Mouse (Mus musculus) central nervous system, embryonic 11.5 days (tissue): ENCODE measurements around the gene Gm19402. TPM values are rescaled to one million over a fixed set of nuclear protein-coding genes. Genes with fewer than 3 reads are reported as not detected.

ENCODE experiments used
- polyA plus RNA-seq: library from polyadenylated mRNA; depleted of rRNA; stranded (reverse); fragments of >200 nt; gene quantifications from 2 replicates; pipeline ENCODE4 v1.2.3, GENCODE M21; 2012; rRNA removed

Gene Gm19402
- not detected in 2 replicates for polyA plus RNA-seq

DNA sequence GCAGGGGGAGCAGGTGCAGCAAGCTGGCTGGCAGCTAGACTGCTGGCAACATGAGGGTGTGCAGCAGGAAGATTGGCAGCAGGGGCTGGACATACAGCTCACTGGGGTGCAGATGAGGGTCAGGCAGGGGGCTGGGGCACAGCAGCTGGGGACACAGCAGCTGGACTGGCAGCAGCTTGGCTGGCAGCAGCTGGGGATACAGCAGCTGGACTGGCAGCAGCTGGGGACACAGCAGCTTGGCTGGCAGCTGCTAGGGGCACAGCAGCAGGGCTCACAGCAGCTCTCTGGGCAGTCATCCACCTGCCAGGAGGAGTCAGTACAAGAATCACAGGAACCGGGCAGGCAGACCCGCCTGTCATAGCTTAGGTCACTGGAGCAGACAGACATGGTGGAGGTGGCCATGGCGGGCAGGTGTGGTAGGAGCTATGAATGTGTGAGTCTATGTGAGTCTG lies at the start of gene Gm19402:
TSS of gene Gm19402 (minus strand) at position 402 of the 452 bp plus-strand sequence.

DNA sequence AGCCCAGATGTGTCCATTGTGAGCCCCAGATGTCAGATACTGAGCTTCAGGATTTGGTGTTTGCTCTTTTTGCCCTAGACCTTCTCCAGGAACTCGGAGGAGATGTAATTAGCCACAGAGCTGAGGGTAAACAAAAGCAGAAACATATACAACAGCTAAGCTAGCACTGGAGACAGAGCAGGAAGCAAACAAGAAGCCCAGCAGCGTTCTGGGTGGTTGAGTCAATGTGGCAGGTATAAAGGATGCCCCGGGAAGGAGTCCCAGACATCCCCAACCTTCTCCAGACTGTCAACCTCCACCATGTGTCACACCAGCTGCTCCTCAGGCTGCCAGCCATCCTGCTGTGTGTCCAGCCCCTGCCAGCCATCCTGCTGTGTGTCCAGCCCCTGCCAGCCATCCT lies 35.6 kb upstream of the Gm19402 start, which contains the start of gene Gm10100:
TSS of gene Gm10100 (plus strand) at position 301 of the 400 bp plus-strand sequence.

DNA sequence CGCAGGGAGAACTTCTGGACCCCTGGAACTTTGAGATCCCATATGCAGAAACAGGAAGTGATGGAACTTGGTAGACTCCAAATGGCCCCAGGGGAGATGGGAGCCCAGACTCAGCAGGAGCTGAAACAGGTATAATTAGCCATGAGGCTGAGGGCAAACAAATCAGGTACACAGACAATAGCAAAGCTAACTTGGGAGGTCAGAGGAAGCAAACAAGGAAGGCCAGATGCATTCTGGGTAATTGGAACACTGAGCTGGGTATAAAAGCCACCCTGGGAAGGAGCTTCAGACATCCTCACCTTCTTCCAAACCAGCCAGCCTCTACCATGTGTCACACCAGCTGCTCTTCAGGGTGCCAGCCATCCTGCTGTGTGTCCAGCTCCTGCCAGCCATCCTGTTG lies 29.7 kb upstream of the Gm19402 start, which contains the start of gene Krtap12-1:
TSS of gene Krtap12-1 (plus strand) at position 301 of the 400 bp plus-strand sequence.

DNA sequence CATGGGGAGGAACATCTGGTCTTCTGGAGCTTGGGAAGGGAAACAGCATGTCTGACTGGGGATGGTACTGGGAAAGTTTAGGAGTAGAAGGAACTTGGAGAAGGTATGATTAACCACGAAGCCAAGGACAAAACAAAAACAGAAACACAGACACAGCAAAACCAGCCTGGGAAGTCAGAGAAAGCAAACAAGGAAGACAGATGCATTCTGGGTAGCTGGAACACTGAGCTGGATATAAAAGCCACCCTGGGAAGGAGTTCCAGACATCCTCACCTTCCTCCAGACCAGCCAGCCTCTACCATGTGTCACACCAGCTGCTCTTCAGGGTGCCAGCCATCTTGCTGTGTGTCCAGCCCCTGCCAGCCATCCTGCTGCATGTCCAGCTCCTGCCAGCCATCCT lies 24.9 kb upstream of the Gm19402 start, which contains the start of gene Gm10142:
TSS of gene Gm10142 (plus strand) at position 301 of the 400 bp plus-strand sequence.

DNA sequence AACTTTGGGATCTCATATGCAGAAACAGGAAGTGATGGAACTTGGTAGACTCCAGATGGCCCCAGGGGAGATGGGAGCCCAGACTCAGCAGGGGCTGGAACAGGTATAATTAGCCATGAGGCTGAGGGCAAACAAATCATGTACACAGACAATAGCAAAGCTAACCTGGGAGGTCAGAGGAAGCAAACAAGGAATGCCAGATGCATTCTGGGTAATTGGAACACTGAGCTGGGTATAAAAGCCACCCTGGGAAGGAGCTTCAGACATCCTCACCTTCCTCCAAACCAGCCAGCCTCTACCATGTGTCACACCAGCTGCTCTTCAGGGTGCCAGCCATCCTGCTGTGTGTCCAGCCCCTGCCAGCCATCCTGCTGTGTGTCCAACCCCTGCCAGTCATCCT lies 20.6 kb upstream of the Gm19402 start, which contains the start of gene Gm10024:
TSS of gene Gm10024 (plus strand) at position 301 of the 400 bp plus-strand sequence.

DNA sequence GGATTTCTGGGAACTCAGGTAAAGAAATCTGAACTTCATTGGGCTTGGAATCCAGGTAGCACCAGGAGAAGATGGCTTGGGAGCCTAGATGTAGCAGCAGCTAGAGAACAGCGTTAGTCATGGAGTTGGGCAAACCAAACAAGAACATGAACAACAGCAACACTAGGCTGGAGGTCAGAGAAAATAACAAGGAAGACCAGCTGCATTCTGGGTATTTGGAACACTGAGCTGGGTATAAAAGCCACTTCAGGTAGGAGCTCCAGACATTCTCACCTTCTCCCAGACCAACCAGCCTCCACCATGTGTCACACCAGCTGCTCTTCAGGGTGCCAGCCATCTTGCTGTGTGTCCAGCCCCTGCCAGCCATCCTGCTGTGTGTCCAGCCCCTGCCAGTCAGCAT lies 15.8 kb upstream of the Gm19402 start, which contains the start of gene Gm10272:
TSS of gene Gm10272 (plus strand) at position 301 of the 400 bp plus-strand sequence.

DNA sequence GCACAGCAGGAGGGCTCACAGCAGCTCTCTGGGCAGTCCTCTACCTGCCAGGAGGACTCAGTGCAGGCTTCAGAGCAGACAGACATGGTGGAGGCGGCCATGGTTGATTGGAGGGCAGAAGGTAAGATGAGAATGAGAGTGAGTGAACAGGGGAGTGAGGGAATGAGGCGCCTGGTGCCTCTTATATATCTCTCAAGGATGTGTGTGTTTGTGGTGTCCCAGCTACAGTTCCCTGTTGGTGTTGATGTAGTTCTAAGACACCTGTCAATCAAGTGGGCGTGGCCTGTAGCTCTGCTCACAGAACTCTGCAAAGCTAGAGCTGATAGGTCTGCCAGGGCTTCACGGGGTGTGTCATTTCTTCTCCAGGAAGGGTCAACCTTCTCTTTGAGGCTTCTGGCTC lies 6.6 kb upstream of the Gm19402 start, which contains the start of gene Gm9508:
TSS of gene Gm9508 (minus strand) at position 101 of the 400 bp plus-strand sequence.

DNA sequence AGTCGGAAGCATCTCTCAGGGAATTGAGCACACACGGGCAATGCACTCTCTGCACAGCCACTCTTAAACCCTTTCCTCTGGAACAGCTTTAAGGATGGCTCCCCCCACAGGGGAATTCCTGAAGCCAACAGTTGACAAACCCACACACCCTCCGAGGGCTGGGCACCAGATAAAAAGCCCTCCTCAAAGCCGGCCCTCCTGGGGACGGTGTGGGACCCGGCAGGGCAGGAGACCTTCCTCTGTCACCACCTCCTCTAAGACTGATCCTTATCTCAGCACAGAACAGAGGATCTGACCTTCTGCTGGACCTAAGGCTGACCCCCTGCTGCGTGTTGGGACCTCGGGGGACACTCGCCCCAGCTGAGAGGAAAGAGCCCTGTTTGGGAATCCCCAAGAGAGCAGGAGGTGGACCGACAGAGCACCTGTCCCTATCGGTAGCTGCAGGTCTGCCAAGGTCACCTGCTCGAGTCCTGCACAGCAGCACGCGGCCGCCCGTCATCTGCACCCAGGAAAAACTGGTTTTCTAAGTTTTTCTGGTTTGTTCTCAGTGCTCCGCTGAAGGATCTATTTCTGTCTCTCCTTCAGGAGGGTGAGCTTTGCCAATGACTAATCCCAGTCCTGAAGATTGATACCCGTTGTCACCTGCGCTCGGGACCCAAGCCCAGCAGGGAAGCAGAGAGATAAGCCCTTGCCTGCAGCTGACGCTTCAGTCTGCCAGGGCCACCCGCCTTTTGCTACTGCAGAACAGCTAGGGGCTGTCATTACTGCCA lies 4.5 kb downstream of the Gm19402 start, which contains the start of gene Tspear:
TSS of gene Tspear (plus strand) at position 675 of the 770 bp plus-strand sequence.

Other genes starting within 250 kb of the Gm19402 start
- 35.5 and 67.5 TPM in 2 replicates for gene Fam207a, start 175.0 kb downstream of the Gm19402 start, polyA plus RNA-seq
- 1.3 and 1.8 TPM in 2 replicates for gene Itgb2, start 160.5 kb downstream of the Gm19402 start, polyA plus RNA-seq
- gene Pttg1ip, start 109.0 kb downstream of the Gm19402 start, polyA plus RNA-seq, result 66.2 and 75.4 TPM in 2 replicates
- 343 and 431 TPM in 2 replicates for gene Sumo3, start 84.7 kb downstream of the Gm19402 start, polyA plus RNA-seq
- 75.0 and 115 TPM in 2 replicates for gene Gm49325, start 84.6 kb downstream of the Gm19402 start, polyA plus RNA-seq
- 58.8 and 134 TPM in 2 replicates for gene Ube2g2, start 68.5 kb downstream of the Gm19402 start, polyA plus RNA-seq
- gene Tspear, start 4.2 kb downstream of the Gm19402 start, polyA plus RNA-seq, result 0.92 and 1.3 TPM in 2 replicates
- not detected in 2 replicates for gene Gm9508, start 6.5 kb upstream of the Gm19402 start, polyA plus RNA-seq
- not detected in 2 replicates for gene Gm10272, start 15.9 kb upstream of the Gm19402 start, polyA plus RNA-seq
- not detected in 2 replicates for gene Gm10024, start 20.7 kb upstream of the Gm19402 start, polyA plus RNA-seq
- gene Gm10142, start 25.1 kb upstream of the Gm19402 start, polyA plus RNA-seq, result not detected in 2 replicates
- not detected in 2 replicates for gene Krtap12-1, start 29.8 kb upstream of the Gm19402 start, polyA plus RNA-seq
- gene Gm10100, start 35.7 kb upstream of the Gm19402 start, polyA plus RNA-seq, result not detected in 2 replicates
- not detected in 2 replicates for gene Gm18596, start 51.9 kb upstream of the Gm19402 start, polyA plus RNA-seq
- not detected in 2 replicates for gene Gm9736, start 60.6 kb upstream of the Gm19402 start, polyA plus RNA-seq
- gene Gm3233, start 68.9 kb upstream of the Gm19402 start, polyA plus RNA-seq, result not detected in 2 replicates
- not detected in 2 replicates for gene Gm3238, start 80.6 kb upstream of the Gm19402 start, polyA plus RNA-seq
- gene Gm7138, start 86.2 kb upstream of the Gm19402 start, polyA plus RNA-seq, result not detected in 2 replicates
- gene Gm3250, start 91.8 kb upstream of the Gm19402 start, polyA plus RNA-seq, result not detected in 2 replicates
- not detected in 2 replicates for gene Gm7137, start 97.4 kb upstream of the Gm19402 start, polyA plus RNA-seq
- not detected in 2 replicates for gene Gm9639, start 104.3 kb upstream of the Gm19402 start, polyA plus RNA-seq
- gene Gm19668, start 108.4 kb upstream of the Gm19402 start, polyA plus RNA-seq, result not detected in 2 replicates
- 0.08 TPM in 1 of 2 replicates, not detected in the other for gene Gm9507, start 121.1 kb upstream of the Gm19402 start, polyA plus RNA-seq
- not detected in 2 replicates for gene Gm2696, start 123.9 kb upstream of the Gm19402 start, polyA plus RNA-seq
- gene Krtap10-4, start 136.3 kb upstream of the Gm19402 start, polyA plus RNA-seq, result not detected in 2 replicates
- gene Krtap10-10, start 145.2 kb upstream of the Gm19402 start, polyA plus RNA-seq, result not detected in 2 replicates
- gene Gm36176, start 156.0 kb upstream of the Gm19402 start, polyA plus RNA-seq, result not detected in 2 replicates
- gene Gm10318, start 162.1 kb upstream of the Gm19402 start, polyA plus RNA-seq, result 0.06 TPM in 1 of 2 replicates, not detected in the other
- not detected in 2 replicates for gene Gm3285, start 171.2 kb upstream of the Gm19402 start, polyA plus RNA-seq
- gene Lrrc3, start 211.8 kb upstream of the Gm19402 start, polyA plus RNA-seq, result 2.4 and 3.4 TPM in 2 replicates